7 mouse cellular contexts compared by ENCODE assay signal in genomic region chr12:54695511-54696241, GRCm38 (mm10). TPM values are rescaled to one million over a fixed set of nuclear protein-coding genes. Genes with fewer than 3 reads are reported as not detected.
DNase-seq lines count a peak whose midpoint lies in the region; ATAC-seq and TF ChIP-seq lines count a peak whose summit lies in the region.

Eapp (minus strand) TSS chr12:54695897.

- H3K36me3 ChIP-seq in intestine, postnatal 0 days (ENCODE audit: control insufficient read depth, insufficient read depth) = peaks cover 21% of the 10 kb centered on the region
- peaks cover 12% of the 10 kb centered on the region for H3K36me3 ChIP-seq in midbrain, embryonic 12.5 days
- H3K36me3 ChIP-seq in small intestine, adult 2 months (ENCODE audit: control insufficient read depth, insufficient read depth, low read length) = peaks cover 12% of the 10 kb centered on the region

- H3K9me3 ChIP-seq in intestine, postnatal 0 days (ENCODE audit: control insufficient read depth) = no peaks in the 10 kb centered on the region
- no peaks in the 10 kb centered on the region for H3K9me3 ChIP-seq in midbrain, embryonic 12.5 days

- H3K4me3 ChIP-seq in intestine, postnatal 0 days (ENCODE audit: low read depth, low read length) = peak within 1 kb of the TSS; percentile 70
- H3K4me3 ChIP-seq in midbrain, embryonic 12.5 days = peak within 1 kb of the TSS; percentile 82
- H3K4me3 ChIP-seq in small intestine, adult 2 months (ENCODE audit: low read depth, low read length) = peak within 1 kb of the TSS; percentile 72

- H3K9ac ChIP-seq in intestine, postnatal 0 days (ENCODE audit: low read depth, low read length) = peak within 1 kb of the TSS; percentile 63
- H3K9ac ChIP-seq in midbrain, embryonic 12.5 days (replicated peaks) = peak within 1 kb of the TSS; percentile 86

- no peaks in the 10 kb centered on the region for H3K27me3 ChIP-seq in intestine, postnatal 0 days (replicated peaks; ENCODE audit: control insufficient read depth, insufficient read depth, low read length)
- no peaks in the 10 kb centered on the region; the same call in 1 of the 2 replicates for H3K27me3 ChIP-seq in midbrain, embryonic 12.5 days
- no peaks in the 10 kb centered on the region for H3K27me3 ChIP-seq in small intestine, adult 2 months (ENCODE audit: control insufficient read depth, insufficient read depth, low read length)

- peak; percentile 89 for TF ChIP-seq POLR2A in small intestine, adult 2 months (IDR thresholded peaks at IDR 0.05; ENCODE audit: low read depth, low read length)

- no peaks in the 10 kb centered on the region for H3K4me1 ChIP-seq in intestine, postnatal 0 days (replicated peaks; ENCODE audit: control insufficient read depth, insufficient read depth, low read length)
- peaks cover 4% of the 10 kb centered on the region for H3K4me1 ChIP-seq in midbrain, embryonic 12.5 days
- H3K4me1 ChIP-seq in small intestine, adult 2 months (ENCODE audit: control insufficient read depth, insufficient read depth, insufficient read length, low read length) = no peaks in the 10 kb centered on the region; the same call in 1 of the 2 replicates

- intact Hi-C loops in left cerebral cortex, postnatal 4 days (cut with DNase I) = no loop called here

- under 1% methylated on average over 57 of the region's 57 CpGs for WGBS in intestine, postnatal 0 days
- WGBS in midbrain, embryonic 12.5 days = 1% methylated on average over 57 of the region's 57 CpGs
- 1% methylated on average over 57 of the region's 57 CpGs for WGBS in small intestine, adult 2 months

- DNase-seq in adrenal gland, adult 8-10 months = peak; percentile 95
- peak; percentile 94 for DNase-seq in embryo, embryonic 9.5 days (ENCODE audit: extremely low spot score)
- DNase-seq in gonadal fat pad, adult 2 months (ENCODE audit: low read depth) = peak; percentile 77
- peak; percentile 97 for DNase-seq in left cerebral cortex, postnatal 4 days

- H3K27ac ChIP-seq in intestine, postnatal 0 days (ENCODE audit: low read depth, low read length) = peak within 1 kb of the TSS; percentile 95
- peak within 1 kb of the TSS; percentile 97 for H3K27ac ChIP-seq in midbrain, embryonic 12.5 days (replicated peaks)
- peak within 1 kb of the TSS; percentile 94 for H3K27ac ChIP-seq in small intestine, adult 2 months (ENCODE audit: insufficient read depth, low read depth, low read length)

- peak; percentile 62 for TF ChIP-seq CTCF in intestine, postnatal 0 days (IDR thresholded peaks at IDR 0.05; ENCODE audit: low read depth)
- no peak for TF ChIP-seq CTCF in small intestine, adult 2 months (IDR thresholded peaks at IDR 0.05; ENCODE audit: extremely low read depth, insufficient read length, insufficient replicate concordance, low read depth, low read length)

- ATAC-seq in intestine, postnatal 0 days = peak; percentile 87
- peak; percentile 90 for ATAC-seq in midbrain, embryonic 12.5 days (ENCODE audit: low FRiP score, low read depth)

- peak within 1 kb of the TSS; percentile 71 for H3K4me2 ChIP-seq in intestine, postnatal 0 days (replicated peaks; ENCODE audit: low read depth)
- peak within 1 kb of the TSS; percentile 62 for H3K4me2 ChIP-seq in midbrain, embryonic 12.5 days (replicated peaks)

RNA-seq across cellular contexts. Expression of gene Eapp, which starts in this region (rescaled TPM):
- total RNA-seq in adrenal gland, adult 8-10 months (2022) = 10 to 100 TPM; 29.9 to 39.0 (median 33.6) TPM
- 9.7 and 10.5 TPM in 2 replicates for polyA plus RNA-seq in gonadal fat pad, adult 2 months (2012; rRNA removed)
- polyA plus RNA-seq in intestine, postnatal 0 days (2015; fragmentation: Nextera tagmentation; extraction: Ambion mirVana) = 93.6 and 94.1 TPM in 2 replicates
- total RNA-seq in left cerebral cortex, postnatal 4 days (2021) = 10 to 100 TPM; 47.3 to 55.0 TPM
- 71.5 and 78.5 TPM in 2 replicates for polyA plus RNA-seq in midbrain, embryonic 12.5 days (2016; fragmentation: Nextera tagmentation; extraction: Ambion mirVana)
- 1.3 and 4.4 TPM in 2 replicates for polyA plus RNA-seq in small intestine, adult 2 months (2012; rRNA removed)

Comparison
In these comparisons a context has a peak if more than half of its experiments do, and no peak if none do; other contexts are left out.
1. Peak in every context shown above with its lines: DNase-seq, ATAC-seq, H3K4me3 ChIP-seq and H3K27ac ChIP-seq.